Mouse (Mus musculus) MEL (cell line): ENCODE measurements around the gene Med12l.

Source experiments
- CTCF ChIP-seq, 3 experiments: IDR thresholded peaks in 2 of 3; conservative IDR thresholded peaks in 1 of 3; 2 replicates each; pipeline ENCODE4 v1.5.1; 2011 to 2012; ENCODE audit warnings: low read length in 3 of 3, low read depth in 2 of 3, mild to moderate bottlenecking in 2 of 3, improper control_type of control experiment in 1 of 3, inconsistent platforms in 1 of 3, mixed read lengths in 1 of 3, moderate library complexity in 1 of 3; ENCODE audit not compliant: control insufficient read depth in 1 of 3, insufficient read depth in 1 of 3, poor library complexity in 1 of 3, severe bottlenecking in 1 of 3
- EP300 ChIP-seq, 2 experiments: IDR thresholded peaks; 2 replicates each; pipeline ENCODE4 v1.6.1; 2011; ENCODE audit warnings: improper control_type of control experiment in 2 of 2, low read length in 2 of 2, low read depth in 1 of 2, mild to moderate bottlenecking in 1 of 2
- POLR2A ChIP-seq, 2 experiments: IDR thresholded peaks; 2 replicates each; pipeline ENCODE4 v1.6.1; 2011 to 2012; ENCODE audit warnings: low read length in 2 of 2, mild to moderate bottlenecking in 2 of 2, control low read depth in 1 of 2, improper control_type of control experiment in 1 of 2, low read depth in 1 of 2, moderate library complexity in 1 of 2; ENCODE audit not compliant: control insufficient read depth in 1 of 2, insufficient read depth in 1 of 2, poor library complexity in 1 of 2
- TAL1 ChIP-seq: IDR thresholded peaks from 2 replicates; pipeline ENCODE4 v1.6.1; 2012; ENCODE audit warnings: mild to moderate bottlenecking, inconsistent platforms, low read length, moderate library complexity, mixed read lengths
- USF1 ChIP-seq: IDR thresholded peaks from 2 replicates; pipeline ENCODE4 v1.6.1; 2014; ENCODE audit warnings: low read depth, mild to moderate bottlenecking, inconsistent platforms, low read length, improper control_type of control experiment, moderate library complexity
- ZMIZ1 ChIP-seq: IDR thresholded peaks from 2 replicates; pipeline ENCODE4 v1.6.1; 2012; ENCODE audit warnings: low read depth, mild to moderate bottlenecking, inconsistent platforms, low read length, improper control_type of control experiment, moderate library complexity

DNA sequence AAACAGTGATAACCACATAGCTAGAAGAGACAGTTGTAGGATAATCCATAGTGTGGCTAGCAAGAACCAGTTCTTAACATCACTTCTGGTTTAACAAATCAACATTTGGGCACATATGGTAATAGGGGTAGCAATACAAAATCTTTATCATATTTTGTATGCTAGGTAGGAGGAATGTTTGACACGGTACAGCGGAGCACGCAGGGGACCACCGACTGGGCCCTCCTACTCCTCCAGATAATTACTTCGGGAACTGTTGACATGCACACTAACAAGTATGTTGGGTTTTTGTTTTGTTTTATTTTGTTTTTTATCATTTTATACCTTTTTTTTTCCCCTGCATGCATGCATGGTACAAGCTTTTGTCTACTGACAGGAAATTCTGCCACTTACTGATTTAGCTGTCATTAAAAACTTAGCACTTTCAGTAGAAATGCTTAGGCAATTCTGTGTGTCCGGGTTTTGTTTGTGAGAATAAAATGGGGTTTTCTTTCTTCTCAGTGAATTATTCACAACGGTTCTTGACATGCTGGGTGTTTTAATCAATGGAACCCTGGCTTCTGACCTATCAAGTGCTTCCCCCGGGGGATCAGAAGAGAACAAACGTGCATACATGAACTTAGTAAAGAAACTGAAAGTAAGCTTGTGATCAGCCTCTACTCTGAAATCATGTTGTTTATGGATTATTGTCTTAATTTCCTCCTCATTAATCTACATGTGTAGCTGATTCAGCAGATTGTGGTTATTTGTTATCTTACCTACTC, 256.3 kb downstream of the Med12l start:
- no peak for TF ChIP-seq POLR2A (IDR thresholded peaks at IDR 0.05; ENCODE audit: control insufficient read depth in 1 of 2, insufficient read depth in 1 of 2, low read depth in 1 of 2, low read length in 2 of 2, poor library complexity in 1 of 2)
- no peak for TF ChIP-seq ZMIZ1
- no peak for TF ChIP-seq EP300 (IDR thresholded peaks at IDR 0.05; ENCODE audit: low read depth in 1 of 2, low read length in 2 of 2)
- no peak for TF ChIP-seq CTCF (IDR thresholded peaks at IDR 0.05 in 2 of 3, conservative IDR thresholded peaks at IDR 0.05 in 1 of 3; ENCODE audit: control insufficient read depth in 1 of 3, insufficient read depth in 1 of 3, low read depth in 2 of 3, low read length in 3 of 3, poor library complexity in 1 of 3, severe bottlenecking in 1 of 3)
- TF ChIP-seq USF1, result no peak
- no peak for TF ChIP-seq TAL1
